Mouse (Mus musculus): ENCODE measurements at regions not wholly inside any gene's neighbourhood (a gene's known extent, or its start where the extent isn't known, plus 50 kb on each side); places are given as distances from the start of the nearest gene placed in this dataset.

DNA sequence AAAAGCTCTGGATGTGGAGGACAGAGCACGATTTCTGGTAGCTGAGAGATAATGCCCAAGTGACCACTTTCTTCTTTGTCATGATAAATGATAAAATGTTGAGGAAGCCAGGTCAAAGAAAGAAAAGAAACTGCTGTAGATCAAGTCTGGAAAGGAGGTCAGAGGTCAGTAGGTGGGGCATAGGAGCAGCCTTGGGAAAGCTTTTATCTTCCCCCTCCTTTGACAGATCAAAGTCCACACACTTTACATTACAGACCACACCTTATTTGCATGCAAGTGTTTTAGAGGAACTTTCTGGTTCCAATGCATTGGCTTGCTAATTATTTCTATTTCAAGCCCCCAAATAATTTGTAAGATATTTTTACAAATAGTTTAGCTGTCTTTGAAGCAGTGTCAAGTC is 182.4 kb upstream of the Elavl2 start:
- TF ChIP-seq ZC3H11A (IDR thresholded peaks at IDR 0.05; ENCODE audit: borderline replicate concordance, low read depth, low read length) (no peak), MAFK (IDR thresholded peaks at IDR 0.05; ENCODE audit: insufficient read depth, low read depth, low read length) (no peak), ZNF384 (IDR thresholded peaks at IDR 0.05; ENCODE audit: low read depth, low read length) (no peak), HCFC1 (IDR thresholded peaks at IDR 0.05; ENCODE audit: borderline replicate concordance, insufficient read depth, low read length) (no peak), CHD2 (IDR thresholded peaks at IDR 0.05; ENCODE audit: low read depth, low read length) (no peak)

Data from ES-E14 (cell line).